8 mouse cellular contexts compared by ENCODE assay signal in genomic region chr1:74386714-74387385, GRCm38 (mm10). TPM values are rescaled to one million over a fixed set of nuclear protein-coding genes. Genes with fewer than 3 reads are reported as not detected.
DNase-seq lines count a peak whose midpoint lies in the region; ATAC-seq lines count a peak whose summit lies in the region.

No protein-coding gene starts in this region.

- peak; percentile 69 for ATAC-seq in megakaryocyte-erythroid progenitor cell, adult 5-6 weeks (replicated peaks; ENCODE audit: low FRiP score, low TSS enrichment, poor library complexity, severe bottlenecking)

- peak; percentile 97 for DNase-seq in adipocyte (ENCODE audit: low spot score)
- peak; percentile 96 for DNase-seq in embryo, embryonic 10 days (ENCODE audit: low spot score)
- DNase-seq in gastrocnemius, postnatal 10 days = peak; percentile 85
- peak; percentile 97 for DNase-seq in induced T-regulatory cell, adult 2 months (ENCODE audit: low read depth)
- peak; percentile 84 to 94 for DNase-seq in left cerebral cortex, postnatal 10 days (ENCODE audit: extremely low spot score in 1 of 2, low spot score in 2 of 2)
- DNase-seq in right cerebral cortex, postnatal 25 days = peak; percentile 94
- DNase-seq in urinary bladder, postnatal 4 days (ENCODE audit: low spot score in 2 of 2) = peak; percentile 89 to 91

- intact Hi-C loops in left cerebral cortex, postnatal 10 days (cut with DNase I) = loop anchor here (10.0 kb wide), 1 partner anchor 482 kb away; no protein-coding TSS in a partner anchor

RNA-seq across cellular contexts. Expression of gene Ctdsp1, which starts 4.5 kb away (rescaled TPM):
- 100 to 1,000 TPM in 1 of 2 experiments, 10 to 100 TPM in 1; 99.4 to 103 TPM for total RNA-seq in gastrocnemius, postnatal 10 days (2021)
- 10 to 100 TPM; 17.8 to 17.9 TPM for total RNA-seq in left cerebral cortex, postnatal 10 days (2021)
- 84.0 and 87.0 TPM in 2 replicates for total RNA-seq in megakaryocyte-erythroid progenitor cell, adult 5-6 weeks (2014; fragmentation: Nextera tagmentation)
- 19.5 and 26.8 TPM in 2 replicates for total RNA-seq in megakaryocyte-erythroid progenitor cell, adult 5-6 weeks (2017)

RNA-seq across cellular contexts. Expression of gene Slc11a1, which starts 11.9 kb away (rescaled TPM):
- 1 to 10 TPM; 2.5 to 5.2 TPM for total RNA-seq in gastrocnemius, postnatal 10 days (2021)
- total RNA-seq in left cerebral cortex, postnatal 10 days (2021) = 1 to 10 TPM; 1.9 to 2.7 TPM
- total RNA-seq in megakaryocyte-erythroid progenitor cell, adult 5-6 weeks (2014; fragmentation: Nextera tagmentation) = not detected in 2 replicates
- total RNA-seq in megakaryocyte-erythroid progenitor cell, adult 5-6 weeks (2017) = 0.42 TPM in 1 of 2 replicates, not detected in the other

RNA-seq across cellular contexts. Expression of gene Vil1, which starts 22.3 kb away (rescaled TPM):
- total RNA-seq in gastrocnemius, postnatal 10 days (2021) = under 1 TPM; 0.09 to 0.16 TPM
- under 1 TPM; 0.89 to 0.92 TPM for total RNA-seq in left cerebral cortex, postnatal 10 days (2021)
- total RNA-seq in megakaryocyte-erythroid progenitor cell, adult 5-6 weeks (2014; fragmentation: Nextera tagmentation) = not detected in 2 replicates
- not detected in 2 replicates for total RNA-seq in megakaryocyte-erythroid progenitor cell, adult 5-6 weeks (2017)

RNA-seq across cellular contexts. Expression of gene Catip, which starts 24.9 kb away (rescaled TPM):
- under 1 TPM; 0.16 to 0.36 TPM for total RNA-seq in gastrocnemius, postnatal 10 days (2021)
- total RNA-seq in left cerebral cortex, postnatal 10 days (2021) = under 1 TPM; 0.41 to 0.45 TPM
- not detected in 2 replicates for total RNA-seq in megakaryocyte-erythroid progenitor cell, adult 5-6 weeks (2014; fragmentation: Nextera tagmentation)
- total RNA-seq in megakaryocyte-erythroid progenitor cell, adult 5-6 weeks (2017) = not detected in 2 replicates

Comparison
In these comparisons a context has a peak if more than half of its experiments do, and no peak if none do; other contexts are left out.
1. Peak in every context shown above with its lines: DNase-seq and ATAC-seq.